Mouse (Mus musculus) CH12.LX (cell line): ENCODE data around the gene Hoxc5. TPM values are rescaled to one million over a fixed set of nuclear protein-coding genes. Genes with fewer than 3 reads are reported as not detected.

ENCODE experiments used
- DNase-seq: peaks from one replicate; pipeline ENCODE4 v3.0.0-alpha.2; 2013; ENCODE audit errors: extremely low read depth
- H3K27ac ChIP-seq: 2 replicates; pipeline ENCODE4 v1.5.1; 2012; ENCODE audit warnings: low read depth, mild to moderate bottlenecking, control low read depth, moderate library complexity; ENCODE audit not compliant: insufficient read depth
- H3K27me3 ChIP-seq: replicated peaks from 2 replicates; pipeline ENCODE3; 2012; ENCODE audit warnings: inconsistent platforms
- H3K36me3 ChIP-seq, 2 experiments: replicated peaks in 1 of 2; 2 replicates each; pipeline versions ENCODE3 to v1.6.1; 2012; ENCODE audit warnings: inconsistent platforms in 1 of 2, low read length in 1 of 2, mild to moderate bottlenecking in 1 of 2, mixed read lengths in 1 of 2, moderate library complexity in 1 of 2; ENCODE audit not compliant: control insufficient read depth in 1 of 2, insufficient read depth in 1 of 2
- H3K4me1 ChIP-seq, 2 experiments: 2 replicates each; pipeline ENCODE4 v1.6.1; 2012; ENCODE audit warnings: inconsistent platforms in 1 of 2, moderate library complexity in 1 of 2; ENCODE audit not compliant: insufficient read depth in 2 of 2, control insufficient read depth in 1 of 2
- H3K4me2 ChIP-seq: 2 replicates; pipeline ENCODE4 v1.6.1; 2012; ENCODE audit warnings: low read depth, mild to moderate bottlenecking, control low read depth; ENCODE audit not compliant: poor library complexity, insufficient read depth, severe bottlenecking
- H3K4me3 ChIP-seq, 3 experiments: fragments of 150-350 bp in 1 of 3; sonication (generic) in 1 of 3; replicated peaks in 1 of 3; 2 replicates each; pipeline versions ENCODE3 to v1.5.1; 2011 to 2012; ENCODE audit warnings: low read depth in 2 of 3, low read length in 2 of 3, mild to moderate bottlenecking in 2 of 3, moderate library complexity in 2 of 3, control low read depth in 1 of 3, improper control_type of control experiment in 1 of 3, inconsistent platforms in 1 of 3, mixed read lengths in 1 of 3; ENCODE audit not compliant: poor library complexity in 1 of 3
- H3K79me2 ChIP-seq: replicated peaks from 2 replicates; pipeline ENCODE4 v1.6.1; 2012; ENCODE audit warnings: mild to moderate bottlenecking, moderate library complexity; ENCODE audit not compliant: control insufficient read depth, poor library complexity, insufficient read depth, severe bottlenecking; ENCODE audit errors: extremely low read depth
- H3K9ac ChIP-seq: 2 replicates; pipeline ENCODE4 v1.6.1; 2012; ENCODE audit warnings: low read depth, mild to moderate bottlenecking, control low read depth, moderate library complexity; ENCODE audit not compliant: insufficient read depth
- H3K9me3 ChIP-seq: replicated peaks from 2 replicates; pipeline ENCODE3; 2012; ENCODE audit warnings: low read length, inconsistent platforms, mixed read lengths
- BHLHE40 ChIP-seq: IDR thresholded peaks from 2 replicates; pipeline ENCODE4 v1.6.1; 2011; ENCODE audit warnings: mild to moderate bottlenecking, low read depth, low read length, improper control_type of control experiment
- E2F4 ChIP-seq: IDR thresholded peaks from 2 replicates; pipeline ENCODE4 v1.6.1; 2011; ENCODE audit warnings: low read depth, low read length, improper control_type of control experiment; ENCODE audit not compliant: insufficient replicate concordance
- EP300 ChIP-seq: IDR thresholded peaks from 2 replicates; pipeline ENCODE4 v1.6.1; 2011; ENCODE audit warnings: low read length, improper control_type of control experiment
- ETS1 ChIP-seq: conservative IDR thresholded peaks from 2 replicates; pipeline ENCODE4 v1.6.1; 2012; ENCODE audit warnings: low read depth, mild to moderate bottlenecking, inconsistent platforms, low read length, improper control_type of control experiment, moderate library complexity
- HCFC1 ChIP-seq: IDR thresholded peaks from 2 replicates; pipeline ENCODE4 v1.6.1; 2012; ENCODE audit warnings: low read depth, mild to moderate bottlenecking, inconsistent platforms, low read length, improper control_type of control experiment
- KAT2A ChIP-seq: IDR thresholded peaks from 2 replicates; pipeline ENCODE4 v1.6.1; 2012; ENCODE audit warnings: low read length, improper control_type of control experiment, inconsistent platforms; ENCODE audit not compliant: insufficient replicate concordance
- MAFK ChIP-seq: IDR thresholded peaks from 2 replicates; pipeline ENCODE4 v1.6.1; 2011; ENCODE audit warnings: low read length, improper control_type of control experiment; ENCODE audit not compliant: insufficient replicate concordance
- MXI1 ChIP-seq: IDR thresholded peaks from 2 replicates; pipeline ENCODE4 v1.6.1; 2011; ENCODE audit warnings: mild to moderate bottlenecking, low read depth, low read length, improper control_type of control experiment
- NELFE ChIP-seq: IDR thresholded peaks from 2 replicates; pipeline ENCODE4 v1.6.1; 2011; ENCODE audit warnings: low read depth, low read length, improper control_type of control experiment
- NRF1 ChIP-seq: IDR thresholded peaks from 2 replicates; pipeline ENCODE4 v1.6.1; 2014; ENCODE audit warnings: low read depth, mild to moderate bottlenecking, inconsistent platforms, low read length, improper control_type of control experiment, moderate library complexity
- PAX5 ChIP-seq: IDR thresholded peaks from 2 replicates; pipeline ENCODE4 v1.6.1; 2012; ENCODE audit warnings: low read length, inconsistent platforms, mixed read lengths
- POLR2AphosphoS2 ChIP-seq: IDR thresholded peaks from 2 replicates; pipeline ENCODE4 v1.6.1; 2011; ENCODE audit warnings: low read depth, low read length, improper control_type of control experiment
- SIN3A ChIP-seq: IDR thresholded peaks from 2 replicates; pipeline ENCODE4 v1.6.1; 2012; ENCODE audit warnings: low read length, improper control_type of control experiment, inconsistent platforms
- SMC3 ChIP-seq: IDR thresholded peaks from 2 replicates; pipeline ENCODE4 v1.6.1; 2011; ENCODE audit warnings: low read depth, low read length, improper control_type of control experiment
- TBP ChIP-seq: conservative IDR thresholded peaks from 2 replicates; pipeline ENCODE4 v1.6.1; 2011; ENCODE audit warnings: low read depth, low read length, improper control_type of control experiment
- TCF12 ChIP-seq: IDR thresholded peaks from 2 replicates; pipeline ENCODE4 v1.6.1; 2014; ENCODE audit warnings: low read depth, mild to moderate bottlenecking, inconsistent platforms, low read length, improper control_type of control experiment
- dilution Hi-C: fragments of 300-500 bp; cut with MboI; formaldehyde crosslinking; loops from 2 replicates; pipeline ENCODE4 v1.14.3; 2020; ENCODE audit warnings: low sequenced_read_pairs; ENCODE audit not compliant: extremely low pct_unique_long_range_greater_than_20kb, extremely low pct_ligation_motif_present
- in situ Hi-C: fragments of 300-500 bp; cut with MboI; formaldehyde crosslinking; loops from 3 replicates; pipeline ENCODE4 v1.14.3; 2019; ENCODE audit warnings: low sequenced_read_pairs, low pct_ligation_motif_present, low pct_unique_long_range_greater_than_20kb, mixed read lengths
- polyA plus RNA-seq: library from polyadenylated mRNA; unstranded; fragments of >175 nt; gene quantifications from 2 replicates; pipeline ENCODE4 v1.2.1, GENCODE M21; 2012; ENCODE audit warnings: low read depth; ENCODE audit not compliant: insufficient read length
- total RNA-seq, 2 experiments: library from RNA; depleted of rRNA; stranded (reverse); fragments of 300-350 nt in 1 of 2; fragments of >200 nt in 1 of 2; gene quantifications; 2 replicates each; pipeline ENCODE4 v1.2.3; 2012 to 2014

The Hoxc5 gene
- total and polyA plus RNA-seq, 3 experiments, result 0.15 to 0.16 TPM; not detected in 1

DNA sequence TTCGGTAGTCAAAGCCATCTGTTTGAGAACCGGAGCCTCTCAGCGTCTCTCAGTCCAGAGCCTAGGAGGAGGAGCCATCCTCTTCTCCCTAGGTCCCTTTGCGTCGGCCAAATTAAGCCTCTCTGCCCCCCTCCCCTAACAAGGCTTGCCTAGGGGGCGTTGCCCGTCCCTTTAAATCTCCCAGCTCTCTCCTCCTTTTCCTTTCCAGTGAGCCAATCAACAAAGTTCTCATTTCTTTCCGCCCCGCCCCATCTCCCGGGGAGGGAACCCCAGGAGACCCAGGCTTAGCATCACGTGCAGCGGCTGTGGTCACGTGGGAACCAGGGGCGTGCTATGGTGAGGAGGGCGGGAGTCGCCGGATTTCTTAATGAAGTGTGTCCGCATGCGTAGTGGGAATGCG, 46.6 kb upstream of the Hoxc5 start:
- H3K4me3 ChIP-seq, result no peak overlapping the region
- TF ChIP-seq NELFE (no peak), BHLHE40 (peak; percentile 22; the same call in 1 of the 2 replicates), SIN3A (no peak)
- no peak overlapping the region for H3K4me2 ChIP-seq
- H3K9ac ChIP-seq, result no peak overlapping the region
- no peak for DNase-seq
- H3K9me3 ChIP-seq, result peaks cover 13% of the 10 kb centered on the region
- no peak overlapping the region for H3K27ac ChIP-seq
- H3K27me3 ChIP-seq, result peaks cover 90% of the 10 kb centered on the region
- H3K4me1 ChIP-seq, result no peaks in the 10 kb centered on the region
- in situ Hi-C loops (no loop called here), dilution Hi-C loops (no loop called here)
- no peaks in the 10 kb centered on the region for H3K79me2 ChIP-seq
- H3K36me3 ChIP-seq, result no peaks in the 10 kb centered on the region

DNA sequence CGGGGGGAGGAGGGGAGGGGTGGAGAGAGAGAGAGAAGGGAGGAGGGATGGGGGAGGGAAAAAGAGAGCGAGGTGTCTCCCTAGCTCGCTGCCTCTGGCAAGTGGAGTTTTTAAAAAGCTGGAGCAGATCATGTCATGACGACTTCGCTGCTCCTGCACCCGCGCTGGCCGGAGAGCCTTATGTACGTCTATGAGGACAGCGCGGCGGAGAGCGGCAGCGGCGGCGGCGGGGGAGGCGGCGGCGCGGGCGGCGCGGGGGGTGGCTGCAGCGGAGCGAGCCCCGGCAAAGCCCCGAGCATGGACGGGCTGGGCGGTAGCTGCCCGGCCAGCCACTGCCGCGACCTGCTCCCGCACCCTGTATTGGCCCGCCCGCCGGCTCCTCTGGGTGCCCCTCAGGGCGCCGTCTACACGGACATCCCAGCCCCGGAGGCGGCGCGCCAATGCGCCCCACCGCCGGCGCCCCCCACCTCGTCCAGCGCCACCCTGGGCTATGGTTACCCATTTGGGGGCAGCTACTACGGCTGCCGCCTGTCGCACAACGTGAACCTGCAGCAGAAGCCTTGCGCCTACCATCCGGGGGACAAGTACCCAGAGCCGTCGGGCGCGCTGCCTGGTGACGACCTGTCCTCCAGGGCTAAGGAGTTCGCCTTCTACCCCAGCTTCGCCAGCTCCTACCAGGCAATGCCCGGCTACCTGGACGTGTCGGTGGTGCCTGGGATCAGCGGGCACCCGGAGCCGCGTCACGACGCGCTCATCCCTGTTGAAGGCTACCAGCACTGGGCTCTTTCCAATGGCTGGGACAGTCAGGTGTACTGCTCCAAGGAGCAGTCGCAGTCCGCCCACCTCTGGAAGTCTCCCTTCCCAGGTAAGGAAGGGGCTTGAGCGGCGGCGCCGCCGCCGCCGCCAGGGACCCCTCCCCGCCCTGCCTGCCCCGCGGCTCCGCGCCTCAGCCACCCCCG, 45.9 kb upstream of the Hoxc5 start, which contains the start of gene Hoxc13:
Gene Hoxc13, plus strand, starts transcription at position 51 of the 959 bp plus-strand sequence.
- no peaks in the 10 kb centered on the region for H3K36me3 ChIP-seq
- H3K79me2 ChIP-seq, result no peaks in the 10 kb centered on the region
- in situ Hi-C loops, result no loop called here
- TF ChIP-seq MAFK (no peak), NRF1 (no peak), POLR2AphosphoS2 (no peak), KAT2A (no peak), SMC3 (no peak), EP300 (no peak), TBP (no peak), E2F4 (no peak), HCFC1 (no peak), BHLHE40 (no peak), PAX5 (no peak), TCF12 (no peak), MXI1 (no peak), ETS1 (no peak)
- no peak within 1 kb of the TSS for H3K4me3 ChIP-seq
- no peak within 1 kb of the TSS for H3K9ac ChIP-seq
- H3K4me2 ChIP-seq, result no peak within 1 kb of the TSS
- dilution Hi-C loops, result no loop called here
- DNase-seq, result no peak
- H3K27ac ChIP-seq, result no peak within 1 kb of the TSS
- peaks cover 90% of the 10 kb centered on the region for H3K27me3 ChIP-seq
- peaks cover 13% of the 10 kb centered on the region for H3K9me3 ChIP-seq
- no peaks in the 10 kb centered on the region for H3K4me1 ChIP-seq
